Mouse (Mus musculus) limb, embryonic 13.5 days (tissue): ENCODE results near the gene Troap. TPM values are rescaled to one million over a fixed set of nuclear protein-coding genes. Genes with fewer than 3 reads are reported as not detected.

Source experiments
- ATAC-seq: fragments of 200-750 bp; cut with Nextera tagmentation; 2 replicates; pipeline ENCODE4 v1.8.0; 2017; ENCODE audit warnings: low read depth, moderate number of reproducible peaks, moderate TSS enrichment; ENCODE audit not compliant: low FRiP score
- H3K27ac ChIP-seq: fragments of 300-500 bp; sonication (generic); 2 replicates; pipeline ENCODE4 v1.5.1; 2015; ENCODE audit warnings: inconsistent platforms, mild to moderate bottlenecking, moderate library complexity
- H3K27me3 ChIP-seq: fragments of 300-500 bp; sonication (generic); 2 replicates; pipeline ENCODE4 v1.6.1; 2015; ENCODE audit warnings: mild to moderate bottlenecking, inconsistent platforms
- H3K36me3 ChIP-seq: fragments of 300-500 bp; sonication (generic); 2 replicates; pipeline ENCODE4 v1.6.1; 2015; ENCODE audit warnings: inconsistent platforms, mild to moderate bottlenecking, moderate library complexity
- H3K4me1 ChIP-seq: fragments of 300-500 bp; sonication (generic); 2 replicates; pipeline ENCODE4 v1.6.1; 2015; ENCODE audit warnings: inconsistent platforms
- H3K4me2 ChIP-seq: fragments of 300-500 bp; sonication (generic); replicated peaks from 2 replicates; pipeline ENCODE4 v1.6.1; 2015; ENCODE audit warnings: inconsistent platforms, mild to moderate bottlenecking, moderate library complexity
- H3K4me3 ChIP-seq: fragments of 300-500 bp; sonication (generic); 2 replicates; pipeline ENCODE4 v1.5.1; 2015; ENCODE audit warnings: moderate library complexity, mild to moderate bottlenecking, inconsistent platforms
- H3K9ac ChIP-seq: fragments of 300-500 bp; sonication (generic); 2 replicates; pipeline ENCODE4 v1.6.1; 2015; ENCODE audit warnings: mild to moderate bottlenecking, inconsistent platforms
- H3K9me3 ChIP-seq: fragments of 300-500 bp; sonication (generic); 2 replicates; pipeline ENCODE4 v1.6.1; 2016; ENCODE audit warnings: inconsistent platforms
- WGBS: fragments of 180-500 bp; shearing (Covaris S2); methylation state at CpG from one replicate; pipeline ENCODE4 v1.1.7; 2015; 5-methylcytosine and 5-hydroxymethylcytosine counted together
- polyA plus RNA-seq: library from polyadenylated mRNA; unstranded; fragments of >200 nt; fragmentation: Nextera tagmentation; extraction: Ambion mirVana; gene quantifications from 2 replicates; pipeline ENCODE4 v1.2.1, GENCODE M21; 2015

Troap gene
- polyA plus RNA-seq, 1 experiment from 2014 or later, result 37.5 TPM

DNA sequence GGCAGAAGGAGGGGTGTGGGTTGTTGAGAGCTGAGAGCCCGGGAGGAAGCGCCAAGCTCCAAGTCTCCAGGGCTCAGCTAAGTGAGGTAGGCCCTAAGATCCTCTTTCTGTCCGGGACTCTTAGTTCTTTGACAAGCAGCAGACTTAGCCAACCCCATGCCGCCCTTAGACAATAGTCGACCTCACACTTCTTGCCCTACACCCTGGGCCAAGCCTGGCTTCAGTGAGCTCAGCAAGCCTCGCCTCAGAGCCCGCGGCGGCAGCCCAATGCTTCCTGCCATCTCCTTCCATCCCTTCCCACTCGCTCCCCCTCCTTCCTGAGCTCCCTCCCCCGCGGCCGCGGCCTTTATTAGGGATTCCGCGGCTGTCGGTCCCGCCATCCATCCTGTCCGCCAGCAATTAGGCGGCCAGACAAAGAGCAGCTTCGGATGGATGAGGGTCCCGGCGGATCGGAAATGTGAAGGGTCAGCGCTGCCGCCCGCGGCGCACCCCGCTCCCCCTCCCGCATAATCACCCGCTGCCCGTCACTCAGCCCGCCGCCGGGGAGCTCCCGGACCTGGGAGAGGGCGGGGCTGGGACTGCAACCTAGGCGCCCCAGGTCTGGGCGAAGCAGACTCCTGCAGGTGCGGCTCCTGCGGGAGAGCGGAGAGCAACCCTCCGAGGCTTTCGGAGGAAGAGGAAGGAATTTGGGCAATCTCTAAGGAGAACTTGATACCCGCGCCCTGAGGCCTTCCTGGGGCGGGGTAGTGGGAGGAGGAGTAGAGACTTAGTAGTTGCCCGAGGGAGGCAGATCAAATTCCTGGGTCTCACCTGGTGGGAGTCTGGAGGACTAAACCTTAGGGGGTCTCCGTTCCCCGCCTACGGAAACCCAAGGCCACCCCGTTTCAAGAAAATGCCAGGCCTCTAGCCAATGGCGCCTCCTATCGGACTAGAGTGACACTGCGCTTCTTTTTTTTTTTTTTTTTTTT is 19.2 kb downstream of the Troap start:
- no peak overlapping the region for H3K27ac ChIP-seq
- no peak for ATAC-seq
- peak overlapping the region; percentile 60 for H3K9ac ChIP-seq
- H3K27me3 ChIP-seq, result peaks cover 98% of the 10 kb centered on the region
- WGBS, result 1% methylated on average over 56 of the region's 56 CpGs
- H3K4me3 ChIP-seq, result peak overlapping the region; percentile 46
- H3K36me3 ChIP-seq, result no peaks in the 10 kb centered on the region
- no peaks in the 10 kb centered on the region for H3K9me3 ChIP-seq
- H3K4me2 ChIP-seq, result peak overlapping the region; percentile 80
- peaks cover 48% of the 10 kb centered on the region for H3K4me1 ChIP-seq

GRCm38 (mm10) chr15:99094631-99095270 is 20.4 kb downstream of the Troap start:
- ATAC-seq, result no peak
- H3K4me1 ChIP-seq, result peaks cover 51% of the 10 kb centered on the region
- H3K4me3 ChIP-seq, result peak overlapping the region; percentile 15; the same call in 1 of the 2 replicates
- no peak overlapping the region for H3K9ac ChIP-seq
- no peaks in the 10 kb centered on the region for H3K9me3 ChIP-seq
- H3K36me3 ChIP-seq, result no peaks in the 10 kb centered on the region
- H3K27me3 ChIP-seq, result peaks cover 98% of the 10 kb centered on the region
- peak overlapping the region; percentile 31 for H3K4me2 ChIP-seq
- WGBS, result 1% methylated on average over 27 of the region's 27 CpGs
- no peak overlapping the region for H3K27ac ChIP-seq

- Histone ChIP-seq H3K36me3 (no peaks in the 10 kb centered on the region), H3K27me3 (peaks cover 97% of the 10 kb centered on the region), H3K27ac (no peak overlapping the region), H3K9me3 (no peaks in the 10 kb centered on the region), H3K4me1 (peaks cover 51% of the 10 kb centered on the region), H3K4me2 (no peak overlapping the region), H3K9ac (no peak overlapping the region), H3K4me3 (no peak overlapping the region)
- 3% methylated on average over 6 of the region's 6 CpGs for whole genome bisulfite sequencing
- no peak for ATAC-seq
These were observed 21.0 kb downstream of the Troap start for GRCm38 (mm10) chr15:99095356-99095755.

- Histone ChIP-seq H3K9ac (peak overlapping the region; percentile 36), H3K4me3 (peak overlapping the region; percentile 46), H3K9me3 (no peaks in the 10 kb centered on the region), H3K4me2 (peak overlapping the region; percentile 80), H3K36me3 (no peaks in the 10 kb centered on the region), H3K27ac (no peak overlapping the region), H3K4me1 (peaks cover 51% of the 10 kb centered on the region), H3K27me3 (peaks cover 93% of the 10 kb centered on the region)
- 2% methylated on average over 24 of the region's 24 CpGs for WGBS
- ATAC-seq, result no peak
These were observed 21.9 kb downstream of the Troap start for GRCm38 (mm10) chr15:99096061-99096793.

GRCm38 (mm10) chr15:99096831-99097500 is 22.6 kb downstream of the Troap start:
- under 1% methylated on average over 47 of the region's 58 CpGs for WGBS

DNA sequence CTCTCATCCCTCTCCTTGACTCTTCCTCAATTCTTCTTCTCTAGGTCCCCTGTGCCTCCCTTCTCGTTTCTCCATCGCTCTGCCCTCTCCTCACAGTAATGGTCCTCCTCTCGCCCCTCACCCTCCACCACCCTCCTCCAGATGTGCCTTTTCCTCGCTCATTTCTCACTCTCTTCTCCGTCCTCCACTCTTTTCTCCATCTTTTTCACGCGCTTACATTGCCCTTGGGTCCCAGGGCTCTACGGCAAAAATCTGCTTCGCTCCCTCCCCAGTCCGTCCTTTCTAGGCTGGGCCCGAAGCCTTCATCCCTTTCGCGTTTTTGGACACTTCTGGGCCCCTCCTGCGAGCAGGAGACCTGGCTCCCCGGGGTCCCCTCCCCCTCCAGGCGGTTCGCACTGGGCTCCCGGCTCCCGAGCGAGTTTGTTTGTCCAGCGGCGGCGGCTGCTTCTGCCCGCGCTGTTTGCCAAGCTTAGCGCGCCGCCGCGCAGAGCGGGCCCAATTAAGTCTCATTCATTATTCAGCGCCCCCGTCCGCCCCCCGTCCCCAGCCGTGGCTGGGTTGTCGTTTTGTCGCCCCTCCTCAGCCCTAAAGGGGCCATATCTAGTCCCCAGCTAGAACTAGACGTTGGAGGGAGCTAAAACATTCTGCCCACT is 23.6 kb downstream of the Troap start:
- Histone ChIP-seq H3K4me2 (peak overlapping the region; percentile 80), H3K27me3 (peaks cover 81% of the 10 kb centered on the region), H3K4me3 (peak overlapping the region; percentile 46), H3K4me1 (peaks cover 51% of the 10 kb centered on the region), H3K27ac (no peak overlapping the region), H3K9me3 (no peaks in the 10 kb centered on the region), H3K9ac (peak overlapping the region; percentile 59), H3K36me3 (no peaks in the 10 kb centered on the region)
- ATAC-seq, result no peak
- WGBS, result 1% methylated on average over 39 of the region's 39 CpGs

More at GRCm38 (mm10) chr15:99096831-99097500, 22.6 kb downstream of the Troap start:
- Histone ChIP-seq H3K4me2 (peak overlapping the region; percentile 80), H3K9me3 (no peaks in the 10 kb centered on the region), H3K27ac (no peak overlapping the region), H3K9ac (peak overlapping the region; percentile 36), H3K4me1 (peaks cover 51% of the 10 kb centered on the region), H3K27me3 (peaks cover 91% of the 10 kb centered on the region), H3K4me3 (peak overlapping the region; percentile 46), H3K36me3 (no peaks in the 10 kb centered on the region)
- 0 out of 2 replicates have a peak, but pooled peaks have one; percentile 7 for ATAC-seq

GRCm38 (mm10) chr15:99098493-99098861 is 24.1 kb downstream of the Troap start:
- H3K4me1 ChIP-seq, result peaks cover 46% of the 10 kb centered on the region
- H3K9me3 ChIP-seq, result no peaks in the 10 kb centered on the region
- H3K36me3 ChIP-seq, result no peaks in the 10 kb centered on the region
- peak overlapping the region; percentile 59 for H3K9ac ChIP-seq
- WGBS, result 2% methylated on average over 9 of the region's 9 CpGs
- peak overlapping the region; percentile 80 for H3K4me2 ChIP-seq
- peak overlapping the region; percentile 46 for H3K4me3 ChIP-seq
- no peak for ATAC-seq
- no peak overlapping the region for H3K27ac ChIP-seq
- peaks cover 76% of the 10 kb centered on the region for H3K27me3 ChIP-seq

GRCm38 (mm10) chr15:99099139-99099556 is 24.8 kb downstream of the Troap start:
- H3K4me3 ChIP-seq, result peak overlapping the region; percentile 46
- peaks cover 40% of the 10 kb centered on the region for H3K4me1 ChIP-seq
- no peak overlapping the region for H3K27ac ChIP-seq
- H3K9me3 ChIP-seq, result no peaks in the 10 kb centered on the region
- peak overlapping the region; percentile 80 for H3K4me2 ChIP-seq
- no peaks in the 10 kb centered on the region for H3K36me3 ChIP-seq
- ATAC-seq, result peak; percentile 20; the same call in 1 of the 2 replicates
- WGBS, result under 1% methylated on average over 15 of the region's 15 CpGs
- peaks cover 70% of the 10 kb centered on the region for H3K27me3 ChIP-seq
- 0 out of 2 replicates have a peak overlapping the region, but pooled peaks have one; percentile 25 for H3K9ac ChIP-seq

DNA sequence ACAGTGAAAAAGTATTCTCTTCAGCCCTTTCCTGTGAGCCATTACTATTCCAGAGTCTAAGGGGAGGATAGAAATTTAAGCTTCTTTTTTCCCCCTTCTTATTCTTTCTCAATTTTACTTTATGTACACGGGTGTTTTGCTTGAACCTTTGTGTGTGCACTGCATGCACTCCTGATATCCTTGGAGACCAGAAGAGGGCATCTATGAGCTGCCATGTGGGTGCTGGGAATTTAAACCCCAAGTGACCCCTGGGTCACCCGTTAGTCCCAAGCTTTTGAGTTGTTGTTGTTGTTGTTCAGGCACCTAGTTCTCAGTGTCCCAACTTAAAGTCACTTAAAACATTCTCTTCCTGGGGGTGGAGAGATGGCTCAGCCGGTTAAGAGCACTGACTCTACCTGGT is 25.6 kb downstream of the Troap start:
- Histone ChIP-seq H3K36me3 (no peaks in the 10 kb centered on the region), H3K4me3 (no peak overlapping the region), H3K9me3 (no peaks in the 10 kb centered on the region), H3K9ac (no peak overlapping the region), H3K4me1 (peaks cover 35% of the 10 kb centered on the region), H3K4me2 (no peak overlapping the region), H3K27me3 (peaks cover 62% of the 10 kb centered on the region), H3K27ac (no peak overlapping the region)
- WGBS, result 63% methylated on average over 3 of the region's 3 CpGs
- ATAC-seq, result no peak

GRCm38 (mm10) chr15:99105238-99105637 is 30.9 kb downstream of the Troap start:
- no peak overlapping the region for H3K9ac ChIP-seq
- no peak overlapping the region for H3K4me3 ChIP-seq
- no peak overlapping the region for H3K4me2 ChIP-seq
- H3K27ac ChIP-seq, result no peak overlapping the region
- no peaks in the 10 kb centered on the region for H3K9me3 ChIP-seq
- H3K36me3 ChIP-seq, result no peaks in the 10 kb centered on the region
- no peak for ATAC-seq
- peaks cover 10% of the 10 kb centered on the region; the same call in 1 of the 2 replicates for H3K27me3 ChIP-seq
- 46% methylated on average over 7 of the region's 7 CpGs for WGBS
- no peaks in the 10 kb centered on the region for H3K4me1 ChIP-seq

GRCm38 (mm10) chr15:99107866-99108265 is 33.5 kb downstream of the Troap start:
- Histone ChIP-seq H3K9ac (no peak overlapping the region), H3K9me3 (no peaks in the 10 kb centered on the region), H3K27me3 (no peaks in the 10 kb centered on the region), H3K4me2 (no peak overlapping the region), H3K27ac (no peak overlapping the region), H3K4me1 (no peaks in the 10 kb centered on the region), H3K4me3 (no peak overlapping the region), H3K36me3 (no peaks in the 10 kb centered on the region)
- WGBS, result 82% methylated on average over 3 of the region's 3 CpGs
- ATAC-seq, result no peak
